Mouse (Mus musculus): ENCODE data around the gene Slc44a1. TPM values are rescaled to one million over a fixed set of nuclear protein-coding genes. Genes with fewer than 3 reads are reported as not detected.

The Slc44a1 gene
- total and polyA plus RNA-seq, 3 experiments, result 14.5 to 125 (median 79.5) TPM

DNA sequence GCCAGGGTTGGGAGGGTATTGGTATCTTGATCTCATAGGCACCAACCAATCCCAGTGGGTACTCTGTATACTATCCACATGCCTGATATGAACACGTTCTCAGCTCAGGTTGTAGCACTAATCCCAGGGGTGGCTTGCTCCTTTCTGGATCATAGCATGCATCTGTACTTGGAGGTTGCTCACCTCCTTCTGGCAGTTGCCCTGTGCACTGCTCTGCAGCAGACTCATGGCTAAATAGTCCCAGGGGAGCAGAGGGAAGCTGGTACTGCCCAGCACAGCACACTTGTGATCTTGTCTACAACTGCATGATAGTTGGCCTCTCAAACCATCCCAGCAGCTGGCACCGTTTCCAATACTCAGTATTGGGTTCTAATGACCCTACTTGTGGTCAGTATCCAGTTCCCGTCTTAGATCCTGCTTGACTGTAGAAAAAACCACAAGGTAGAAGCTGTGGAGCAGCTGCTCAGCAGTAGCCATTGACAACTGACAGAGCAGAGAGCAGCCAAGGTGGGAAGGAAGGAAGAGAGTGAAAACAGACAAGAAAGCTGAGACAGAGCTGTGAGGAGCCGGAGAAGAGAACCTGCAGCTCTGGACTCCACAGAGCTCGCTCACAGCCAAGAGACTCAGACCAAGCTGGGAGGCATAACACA lies 174.5 kb downstream of the Slc44a1 start:
- DNase-seq, result no peak

- no peak for DNase-seq
These were observed 177.8 kb downstream of the Slc44a1 start for GRCm38 (mm10) chr4:53617968-53618367.

- DNase-seq, result no peak
These were observed 179.9 kb downstream of the Slc44a1 start for GRCm38 (mm10) chr4:53620104-53620503.

GRCm38 (mm10) chr4:53621084-53621483 lies 180.9 kb downstream of the Slc44a1 start:
- DNase-seq, result no peak

GRCm38 (mm10) chr4:53621490-53621889 lies 181.3 kb downstream of the Slc44a1 start:
- DNase-seq, result no peak

- DNase-seq, result no peak
These were observed 183.5 kb downstream of the Slc44a1 start for GRCm38 (mm10) chr4:53623711-53624110.

GRCm38 (mm10) chr4:53624816-53625215 lies 184.6 kb downstream of the Slc44a1 start:
- peak; percentile 47 for DNase-seq

- no peak for DNase-seq
These were observed 185.1 kb downstream of the Slc44a1 start for GRCm38 (mm10) chr4:53625263-53625662.

DNA sequence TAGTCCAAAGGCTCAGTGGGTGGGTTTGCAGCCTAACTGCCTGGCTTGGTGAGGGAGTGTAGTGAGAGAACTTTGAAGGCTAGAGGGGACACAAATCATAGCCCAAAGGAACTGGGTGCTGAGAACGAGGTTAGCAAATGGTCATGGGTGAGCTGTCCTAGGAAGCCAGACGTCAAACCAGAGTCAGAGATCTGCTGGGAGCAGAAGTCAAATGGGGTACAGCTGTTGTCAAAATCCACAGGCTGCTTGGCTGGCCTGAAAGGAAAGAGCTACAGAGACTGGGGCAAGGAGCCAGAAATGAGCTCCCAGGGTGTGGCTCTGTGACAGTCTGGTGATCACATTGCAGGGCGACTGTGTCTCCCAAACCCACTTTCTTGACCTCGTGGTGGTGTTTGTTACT lies 188.7 kb downstream of the Slc44a1 start:
- peak; percentile 28 for DNase-seq

DNA sequence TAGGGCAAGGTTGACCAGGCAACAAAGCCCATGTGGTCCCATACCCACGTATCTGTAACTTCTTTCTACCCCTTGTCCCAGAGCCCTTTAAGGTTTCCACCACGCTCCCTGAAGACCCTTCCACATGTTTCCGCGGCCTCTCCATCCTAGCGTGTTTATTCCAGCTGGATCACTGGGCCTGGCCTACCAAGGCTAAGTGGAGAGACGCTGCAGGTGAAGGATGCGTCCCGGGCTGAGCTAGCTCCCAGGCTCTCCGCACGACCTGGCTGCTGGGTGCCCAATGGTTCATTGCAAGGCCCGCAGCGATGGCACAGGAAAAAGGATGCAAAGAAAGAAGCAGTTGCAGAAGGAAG lies 190.7 kb downstream of the Slc44a1 start:
- DNase-seq, result no peak

- peak; percentile 89 for DNase-seq
These were observed 191.2 kb downstream of the Slc44a1 start, which contains the start of gene Fsd1l for GRCm38 (mm10) chr4:53631316-53632010. Gene Fsd1l, plus strand, starts transcription at chr4:53631471.

DNA sequence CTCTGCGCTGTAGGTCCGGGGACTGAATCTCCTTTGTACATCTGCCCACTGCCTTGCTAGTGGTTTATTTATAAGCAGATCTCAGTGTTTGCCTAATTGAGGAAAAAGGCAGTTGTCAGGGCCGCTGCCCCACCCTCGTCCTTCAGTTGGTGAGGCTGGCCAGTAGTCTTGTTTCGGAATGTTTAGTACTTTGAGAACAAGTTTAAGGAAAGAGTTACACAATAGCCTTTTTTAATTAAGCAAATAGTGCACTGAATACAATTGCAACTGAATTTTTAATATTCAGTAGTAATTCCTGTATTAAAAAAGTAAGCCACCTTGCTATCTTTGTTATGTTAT lies 191.8 kb downstream of the Slc44a1 start:
- no peak for DNase-seq

- DNase-seq, result no peak
These were observed 195.1 kb downstream of the Slc44a1 start for GRCm38 (mm10) chr4:53635336-53635735.

- DNase-seq, result no peak
These were observed 197.2 kb downstream of the Slc44a1 start for GRCm38 (mm10) chr4:53637269-53637909.

GRCm38 (mm10) chr4:53638549-53639123 lies 198.4 kb downstream of the Slc44a1 start:
- DNase-seq, result no peak

GRCm38 (mm10) chr4:53658029-53658428 lies 217.8 kb downstream of the Slc44a1 start:
- no peak for DNase-seq

DNA sequence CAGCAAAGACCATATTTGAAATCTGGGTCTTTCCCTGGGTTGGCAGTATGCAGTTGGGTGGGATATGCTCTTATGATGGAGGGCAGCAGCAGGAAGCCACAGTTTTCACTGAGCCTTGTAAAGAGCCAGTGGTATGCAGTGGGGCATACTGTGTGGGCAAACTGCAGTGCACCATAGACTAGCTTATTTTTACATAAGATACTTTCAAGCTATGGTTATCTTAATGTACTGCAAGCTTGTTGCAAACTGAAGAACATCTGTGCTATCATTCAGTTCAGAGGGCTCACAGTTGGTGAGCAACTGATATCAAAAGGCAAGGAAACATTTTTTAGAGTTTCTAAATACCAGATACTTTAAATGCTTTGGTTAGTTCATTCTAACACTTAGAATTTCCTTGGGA lies 220.5 kb downstream of the Slc44a1 start:
- DNase-seq, result no peak

Other genes starting within 250 kb of the Slc44a1 start
- 1 to 10 TPM; 6.9 to 7.3 TPM for gene Fsd1l, start 191.1 kb downstream of the Slc44a1 start, total RNA-seq (2021)
- 0.12 TPM in 2 replicates for gene Fsd1l, start 191.1 kb downstream of the Slc44a1 start, polyA plus RNA-seq (2012; rRNA removed)